Comparison of ENCODE assay signal across 16 mouse cellular contexts in genomic region chr15:43382405-43382804, GRCm38 (mm10).
"Had no signal": no experiment of that assay in that cellular context is flagged by ENCODE, and none has a peak within 500 bp of the region (broad histone marks: within the 10 kb centered on the region; RNA-seq: fewer than 3 reads in every experiment).

No protein-coding gene starts in this region.

- H3K27me3 ChIP-seq: liver, embryonic 15.5 days; megakaryocyte, embryonic 14.5 days; midbrain, embryonic 13.5 days; midbrain, embryonic 15.5 days; neural tube, embryonic 12.5 days; stomach, embryonic 15.5 days had no signal

- DNase-seq: liver, postnatal 0 days; lung, embryonic 14.5 days; lung, postnatal 10 days; right cerebral cortex, postnatal 14 days; thymus, adult 2 months; thymus, postnatal 14 days; thymus, postnatal 4 days had no signal

- H3K4me1 ChIP-seq: liver, embryonic 15.5 days; megakaryocyte, embryonic 14.5 days; midbrain, embryonic 13.5 days; midbrain, embryonic 15.5 days; neural tube, embryonic 12.5 days; stomach, embryonic 15.5 days had no signal

- ATAC-seq: liver, postnatal 0 days; midbrain, embryonic 13.5 days; midbrain, embryonic 15.5 days had no signal

- H3K9me3 ChIP-seq: liver, embryonic 15.5 days; megakaryocyte, embryonic 14.5 days; midbrain, embryonic 13.5 days; midbrain, embryonic 15.5 days; neural tube, embryonic 12.5 days; stomach, embryonic 15.5 days had no signal

- H3K36me3 ChIP-seq: liver, embryonic 15.5 days; midbrain, embryonic 13.5 days; midbrain, embryonic 15.5 days; neural tube, embryonic 12.5 days; stomach, embryonic 15.5 days had no signal

- H3K4me3 ChIP-seq: liver, embryonic 15.5 days; megakaryocyte, embryonic 14.5 days; midbrain, embryonic 13.5 days; midbrain, embryonic 15.5 days; neural tube, embryonic 12.5 days; stomach, embryonic 15.5 days had no signal

- H3K9ac ChIP-seq: liver, embryonic 15.5 days; liver, postnatal 0 days; lung, embryonic 14.5 days; midbrain, embryonic 13.5 days; midbrain, embryonic 15.5 days; neural tube, embryonic 12.5 days; stomach, embryonic 15.5 days had no signal

- H3K27ac ChIP-seq: liver, embryonic 15.5 days; macrophage; midbrain, embryonic 13.5 days; midbrain, embryonic 15.5 days; neural tube, embryonic 12.5 days; stomach, embryonic 15.5 days; stomach, postnatal 0 days had no signal

- H3K4me2 ChIP-seq: liver, embryonic 15.5 days; lung, embryonic 14.5 days; midbrain, embryonic 11.5 days; midbrain, embryonic 13.5 days; midbrain, embryonic 15.5 days; neural tube, embryonic 12.5 days; stomach, embryonic 15.5 days had no signal
